Mouse (Mus musculus): Measurements from ENCODE around the gene Trpc5os. TPM values are rescaled to one million over a fixed set of nuclear protein-coding genes. Genes with fewer than 3 reads are reported as not detected.

Trpc5os gene
- 0.06 TPM in 1 of 2 replicates, not detected in the other for polyA plus RNA-seq (2015; fragmentation: Nextera tagmentation; extraction: Ambion mirVana)

DNA sequence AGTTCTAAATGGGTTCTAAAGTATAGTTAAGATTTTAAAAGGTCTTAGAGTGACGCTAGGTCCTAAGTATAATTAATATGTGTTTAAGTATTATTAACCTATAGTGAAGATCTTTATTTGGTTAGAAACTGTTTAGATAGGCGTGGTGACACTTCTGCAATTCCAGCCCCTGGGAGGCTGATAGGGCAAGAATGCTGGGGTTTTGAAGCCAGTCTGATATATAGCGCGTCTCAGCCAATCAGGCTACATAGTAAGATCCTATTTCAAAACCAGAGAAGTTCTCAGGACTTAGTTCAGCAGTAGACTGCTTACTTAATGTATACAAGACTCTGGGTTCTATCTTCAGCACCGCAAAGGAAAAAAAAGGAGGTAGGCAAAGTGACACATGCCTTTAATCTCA is at the start of gene Trpc5os:
Gene Trpc5os, plus strand, starts transcription at position 301 of the 400 bp plus-strand sequence.
- H3K9me3 ChIP-seq (replicated peaks; ENCODE audit: control insufficient read depth, low read length): no peaks in the 10 kb centered on the region
- no peaks in the 10 kb centered on the region for H3K36me3 ChIP-seq (ENCODE audit: control insufficient read depth, insufficient read depth)
- ATAC-seq (replicated peaks; ENCODE audit: extremely low read depth, insufficient read depth, low FRiP score): no peak
- H3K4me3 ChIP-seq (ENCODE audit: low read length): no peak within 1 kb of the TSS
- H3K9ac ChIP-seq (ENCODE audit: low read length): no peak within 1 kb of the TSS
- H3K27ac ChIP-seq (ENCODE audit: low read length): no peak within 1 kb of the TSS
- H3K4me2 ChIP-seq (ENCODE audit: low read depth, low read length): no peak within 1 kb of the TSS
- no peaks in the 10 kb centered on the region for H3K4me1 ChIP-seq (ENCODE audit: control insufficient read depth, insufficient read depth, low read length)
- no peaks in the 10 kb centered on the region for H3K27me3 ChIP-seq (ENCODE audit: control insufficient read depth, insufficient read depth, low read length)
- 71% methylated on average over 5 of the region's 5 CpGs for WGBS

GRCm38 (mm10) chrX:144408036-144408435 is 48.3 kb upstream of the Trpc5os start:
- Histone ChIP-seq H3K27ac (ENCODE audit: low read length) (no peak overlapping the region), H3K4me2 (ENCODE audit: low read depth, low read length) (no peak overlapping the region), H3K4me1 (ENCODE audit: control insufficient read depth, insufficient read depth, low read length) (no peaks in the 10 kb centered on the region), H3K36me3 (ENCODE audit: control insufficient read depth, insufficient read depth) (no peaks in the 10 kb centered on the region), H3K4me3 (ENCODE audit: low read length) (no peak overlapping the region), H3K27me3 (ENCODE audit: control insufficient read depth, insufficient read depth, low read length) (no peaks in the 10 kb centered on the region), H3K9ac (ENCODE audit: low read length) (no peak overlapping the region), H3K9me3 (replicated peaks; ENCODE audit: control insufficient read depth, low read length) (no peaks in the 10 kb centered on the region)
- ATAC-seq (replicated peaks; ENCODE audit: extremely low read depth, insufficient read depth, low FRiP score): no peak
- WGBS: 59% methylated on average over 5 of the region's 5 CpGs

DNA sequence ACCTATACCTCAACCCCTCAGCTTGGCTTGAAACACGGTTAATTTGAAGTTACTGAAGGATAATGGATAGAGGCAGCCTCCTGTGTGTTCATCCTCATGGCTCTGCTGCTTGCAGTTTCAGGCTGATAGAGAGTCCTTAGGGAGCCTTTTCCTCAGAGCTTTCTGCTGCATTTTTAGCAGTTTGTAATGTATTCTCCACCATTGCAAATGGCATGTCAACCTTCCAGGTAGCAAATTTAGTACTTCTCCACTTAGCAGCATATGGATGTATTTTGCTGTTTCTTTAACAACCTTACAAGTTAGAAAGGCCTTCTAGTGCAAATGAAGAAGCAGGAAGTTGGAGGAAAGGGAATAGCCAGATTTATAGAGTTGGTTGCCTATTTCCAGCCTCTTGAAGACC is 36.1 kb upstream of the Trpc5os start:
- no peaks in the 10 kb centered on the region for H3K4me1 ChIP-seq (ENCODE audit: control insufficient read depth, insufficient read depth, low read length)
- H3K27ac ChIP-seq (ENCODE audit: low read length): no peak overlapping the region
- WGBS: 42% methylated on average over 1 of the region's 1 CpGs
- no peak for ATAC-seq (replicated peaks; ENCODE audit: extremely low read depth, insufficient read depth, low FRiP score)
- H3K27me3 ChIP-seq (ENCODE audit: control insufficient read depth, insufficient read depth, low read length): no peaks in the 10 kb centered on the region
- H3K9me3 ChIP-seq (replicated peaks; ENCODE audit: control insufficient read depth, low read length): no peaks in the 10 kb centered on the region
- no peak overlapping the region for H3K4me2 ChIP-seq (ENCODE audit: low read depth, low read length)
- no peak overlapping the region for H3K4me3 ChIP-seq (ENCODE audit: low read length)
- H3K36me3 ChIP-seq (ENCODE audit: control insufficient read depth, insufficient read depth): no peaks in the 10 kb centered on the region
- no peak overlapping the region for H3K9ac ChIP-seq (ENCODE audit: low read length)

DNA sequence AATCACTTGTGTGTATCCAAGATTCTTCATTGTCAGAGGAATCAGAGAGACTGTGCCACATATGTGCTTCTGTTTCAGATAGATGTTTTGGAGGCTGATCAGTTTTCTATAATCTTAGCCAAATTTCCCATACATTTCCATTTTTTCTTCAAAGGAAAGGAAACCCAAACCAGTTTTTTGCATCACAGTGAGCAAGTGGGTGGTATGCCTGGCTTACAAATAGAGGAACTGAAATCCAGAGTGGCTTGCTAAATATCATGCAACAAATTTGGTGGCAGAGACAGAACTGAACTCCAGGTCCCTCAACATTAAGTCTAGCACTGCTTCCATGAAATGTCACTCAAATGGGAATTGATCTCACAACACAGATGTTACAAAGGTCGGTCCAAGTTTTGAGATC is 35.3 kb upstream of the Trpc5os start:
- H3K4me1 ChIP-seq (ENCODE audit: control insufficient read depth, insufficient read depth, low read length): no peaks in the 10 kb centered on the region
- ATAC-seq (replicated peaks; ENCODE audit: extremely low read depth, insufficient read depth, low FRiP score): no peak
- 80% methylated on average over 1 of the region's 1 CpGs for WGBS

DNA sequence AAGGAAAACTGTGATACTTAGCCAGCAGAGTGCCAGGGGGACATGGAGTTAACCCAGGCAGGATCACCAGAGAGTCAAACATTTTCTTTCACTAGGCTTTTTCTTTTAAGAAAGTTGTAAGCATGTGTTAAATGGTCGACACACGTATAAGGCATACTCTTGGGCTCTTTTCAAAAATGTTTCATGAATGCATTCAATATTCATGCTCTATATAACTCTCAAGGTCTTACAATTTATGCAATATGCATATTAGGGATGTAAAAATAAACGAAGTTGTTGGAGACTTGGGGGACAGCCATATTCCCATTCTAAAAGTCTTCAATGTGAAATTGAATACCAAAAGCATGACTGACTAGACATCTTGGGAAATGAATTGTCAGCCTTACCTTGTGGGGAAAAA is 32.5 kb upstream of the Trpc5os start:
- Histone ChIP-seq H3K9ac (ENCODE audit: low read length) (no peak overlapping the region), H3K27me3 (ENCODE audit: control insufficient read depth, insufficient read depth, low read length) (no peaks in the 10 kb centered on the region), H3K27ac (ENCODE audit: low read length) (no peak overlapping the region), H3K4me1 (ENCODE audit: control insufficient read depth, insufficient read depth, low read length) (no peaks in the 10 kb centered on the region), H3K4me2 (ENCODE audit: low read depth, low read length) (no peak overlapping the region), H3K9me3 (replicated peaks; ENCODE audit: control insufficient read depth, low read length) (no peaks in the 10 kb centered on the region), H3K36me3 (ENCODE audit: control insufficient read depth, insufficient read depth) (no peaks in the 10 kb centered on the region), H3K4me3 (ENCODE audit: low read length) (no peak overlapping the region)
- no peak for ATAC-seq (replicated peaks; ENCODE audit: extremely low read depth, insufficient read depth, low FRiP score)
- WGBS: 67% methylated on average over 3 of the region's 3 CpGs

More for the DNA sequence above, 35.3 kb upstream of the Trpc5os start:
- Histone ChIP-seq H3K27me3 (ENCODE audit: control insufficient read depth, insufficient read depth, low read length) (no peaks in the 10 kb centered on the region), H3K36me3 (ENCODE audit: control insufficient read depth, insufficient read depth) (no peaks in the 10 kb centered on the region), H3K27ac (ENCODE audit: low read length) (no peak overlapping the region), H3K9me3 (replicated peaks; ENCODE audit: control insufficient read depth, low read length) (no peaks in the 10 kb centered on the region), H3K4me3 (ENCODE audit: low read length) (no peak overlapping the region), H3K4me2 (ENCODE audit: low read depth, low read length) (no peak overlapping the region), H3K9ac (ENCODE audit: low read length) (no peak overlapping the region)

DNA sequence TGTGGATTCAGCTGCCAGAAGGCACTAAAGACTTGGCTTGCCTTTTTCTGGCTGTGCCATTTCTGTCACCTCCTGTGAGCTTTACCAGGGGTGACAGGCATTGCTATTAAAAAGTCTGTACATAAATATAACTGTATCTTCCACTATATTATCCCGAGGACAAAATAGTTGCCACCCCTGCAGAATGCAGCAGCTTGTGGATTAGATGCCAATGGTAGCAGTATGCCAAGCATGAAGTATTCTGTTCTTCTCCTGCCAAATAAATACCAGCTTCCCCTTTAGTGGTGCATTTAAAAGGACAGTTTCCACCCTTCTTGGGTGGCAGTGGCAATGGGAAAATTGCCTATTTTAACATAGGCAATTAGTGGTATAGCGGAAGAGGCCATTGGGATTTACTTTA is 8.0 kb downstream of the Trpc5os start:
- no peak for ATAC-seq (replicated peaks; ENCODE audit: extremely low read depth, insufficient read depth, low FRiP score)
- no peaks in the 10 kb centered on the region for H3K36me3 ChIP-seq (ENCODE audit: control insufficient read depth, insufficient read depth)
- no peak overlapping the region for H3K4me3 ChIP-seq (ENCODE audit: low read length)
- no peaks in the 10 kb centered on the region for H3K27me3 ChIP-seq (ENCODE audit: control insufficient read depth, insufficient read depth, low read length)
- 75% methylated on average over 2 of the region's 2 CpGs for WGBS
- H3K27ac ChIP-seq (ENCODE audit: low read length): no peak overlapping the region
- H3K4me1 ChIP-seq (ENCODE audit: control insufficient read depth, insufficient read depth, low read length): no peaks in the 10 kb centered on the region
- no peak overlapping the region for H3K9ac ChIP-seq (ENCODE audit: low read length)
- no peaks in the 10 kb centered on the region for H3K9me3 ChIP-seq (replicated peaks; ENCODE audit: control insufficient read depth, low read length)
- H3K4me2 ChIP-seq (ENCODE audit: low read depth, low read length): no peak overlapping the region

- H3K4me3 ChIP-seq (ENCODE audit: low read length): no peak overlapping the region
- no peak overlapping the region for H3K9ac ChIP-seq (ENCODE audit: low read length)
- H3K9me3 ChIP-seq (replicated peaks; ENCODE audit: control insufficient read depth, low read length): no peaks in the 10 kb centered on the region
- no peak overlapping the region for H3K27ac ChIP-seq (ENCODE audit: low read length)
- no peaks in the 10 kb centered on the region for H3K36me3 ChIP-seq (ENCODE audit: control insufficient read depth, insufficient read depth)
- WGBS: 85% methylated on average over 1 of the region's 1 CpGs
- H3K27me3 ChIP-seq (ENCODE audit: control insufficient read depth, insufficient read depth, low read length): no peaks in the 10 kb centered on the region
- no peaks in the 10 kb centered on the region for H3K4me1 ChIP-seq (ENCODE audit: control insufficient read depth, insufficient read depth, low read length)
- H3K4me2 ChIP-seq (ENCODE audit: low read depth, low read length): no peak overlapping the region
- ATAC-seq (replicated peaks; ENCODE audit: extremely low read depth, insufficient read depth, low FRiP score): no peak
These were observed 35.0 kb downstream of the Trpc5os start for GRCm38 (mm10) chrX:144491394-144491793.

DNA sequence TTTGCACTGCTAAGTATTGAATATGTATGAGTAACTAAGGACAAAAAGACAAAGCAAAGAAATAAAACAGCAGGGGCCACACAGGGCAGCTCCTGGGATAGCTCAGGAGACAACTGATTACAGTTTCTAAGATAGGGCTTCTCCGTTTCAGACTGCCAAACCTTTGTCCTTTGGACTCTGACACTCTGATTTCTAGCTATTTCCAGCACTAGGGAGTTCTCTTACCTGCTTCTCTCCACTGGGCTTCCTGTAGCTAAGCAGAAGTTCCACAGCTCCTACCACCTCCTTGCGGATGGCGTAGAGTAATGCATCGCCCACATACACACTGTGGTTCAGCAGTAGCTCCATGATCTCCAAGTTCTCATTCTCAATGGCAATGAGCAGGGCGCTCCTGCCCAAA is 66.9 kb downstream of the Trpc5os start:
- no peaks in the 10 kb centered on the region for H3K4me1 ChIP-seq (ENCODE audit: control insufficient read depth, insufficient read depth, low read length)
- WGBS: 87% methylated on average over 5 of the region's 5 CpGs
- H3K36me3 ChIP-seq (ENCODE audit: control insufficient read depth, insufficient read depth): no peaks in the 10 kb centered on the region
- H3K27ac ChIP-seq (ENCODE audit: low read length): no peak overlapping the region
- no peak overlapping the region for H3K4me3 ChIP-seq (ENCODE audit: low read length)
- ATAC-seq (replicated peaks; ENCODE audit: extremely low read depth, insufficient read depth, low FRiP score): no peak
- no peak overlapping the region for H3K9ac ChIP-seq (ENCODE audit: low read length)
- H3K9me3 ChIP-seq (replicated peaks; ENCODE audit: control insufficient read depth, low read length): no peaks in the 10 kb centered on the region
- no peaks in the 10 kb centered on the region for H3K27me3 ChIP-seq (ENCODE audit: control insufficient read depth, insufficient read depth, low read length)
- no peak overlapping the region for H3K4me2 ChIP-seq (ENCODE audit: low read depth, low read length)

GRCm38 (mm10) chrX:144526042-144526441 is 69.7 kb downstream of the Trpc5os start:
- no peak overlapping the region for H3K9ac ChIP-seq (ENCODE audit: low read length)
- no peaks in the 10 kb centered on the region for H3K9me3 ChIP-seq (replicated peaks; ENCODE audit: control insufficient read depth, low read length)
- H3K4me3 ChIP-seq (ENCODE audit: low read length): no peak overlapping the region
- H3K27ac ChIP-seq (ENCODE audit: low read length): 0 out of 2 replicates have a peak overlapping the region, but pooled peaks have one; percentile 20
- H3K36me3 ChIP-seq (ENCODE audit: control insufficient read depth, insufficient read depth): no peaks in the 10 kb centered on the region
- ATAC-seq (replicated peaks; ENCODE audit: extremely low read depth, insufficient read depth, low FRiP score): no peak; the same call in 1 of the 2 replicates
- WGBS: 48% methylated on average over 7 of the region's 7 CpGs
- no peaks in the 10 kb centered on the region for H3K4me1 ChIP-seq (ENCODE audit: control insufficient read depth, insufficient read depth, low read length)
- H3K4me2 ChIP-seq (ENCODE audit: low read depth, low read length): no peak overlapping the region
- H3K27me3 ChIP-seq (ENCODE audit: control insufficient read depth, insufficient read depth, low read length): no peaks in the 10 kb centered on the region
